Mouse (Mus musculus): ENCODE measurements at regions not wholly inside any gene's neighbourhood (a gene's known extent, or its start where the extent isn't known, plus 50 kb on each side); places are given as distances from the start of the nearest gene placed in this dataset.

DNA sequence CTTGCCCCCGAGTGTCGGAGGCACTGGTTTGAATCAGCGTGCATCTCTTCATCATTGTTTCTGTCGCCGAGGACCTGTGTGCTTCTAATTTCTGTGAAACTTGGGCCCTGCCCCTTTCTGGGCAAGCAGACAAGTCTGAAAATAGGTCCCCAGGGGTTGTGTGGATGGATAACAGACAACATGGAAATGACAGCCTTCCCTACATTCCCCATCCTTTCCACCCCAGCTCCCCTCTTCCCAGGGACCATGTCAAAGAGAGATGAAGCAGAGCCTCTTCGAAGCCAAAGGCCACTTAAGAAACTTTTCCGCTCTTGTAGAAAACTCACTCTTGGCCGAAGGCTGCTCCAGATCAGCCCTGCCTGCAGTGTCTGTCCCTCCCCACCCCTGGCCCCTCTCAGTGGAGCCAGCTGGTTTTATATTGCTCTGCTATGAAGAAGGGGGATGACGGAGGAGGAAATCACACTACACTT, 233.2 kb downstream of the Gm45692 start:
- DNase-seq (ENCODE audit: extremely low spot score, low read depth, low spot score): no peak

DNA sequence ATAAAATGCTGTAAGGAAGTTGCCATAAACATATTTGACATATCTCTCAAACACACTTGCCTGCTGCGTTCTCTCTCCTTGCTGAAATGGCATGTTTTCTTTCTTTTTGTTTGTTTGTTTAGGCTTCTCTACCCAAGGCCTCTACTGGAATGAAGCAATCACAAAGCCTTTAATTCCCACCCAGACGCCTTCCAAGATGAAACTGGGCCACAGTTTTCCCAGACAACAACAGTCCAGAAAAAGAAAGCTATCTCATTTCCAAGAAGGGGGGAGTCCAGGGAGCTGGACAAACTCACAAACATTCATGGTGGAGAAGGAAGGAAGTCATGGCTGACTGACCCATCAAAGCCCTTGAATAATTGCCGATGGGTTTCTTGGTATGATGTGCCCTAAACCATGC, 234.1 kb downstream of the Gm45692 start:
- no peak for DNase-seq (ENCODE audit: extremely low spot score, low read depth, low spot score)

DNA sequence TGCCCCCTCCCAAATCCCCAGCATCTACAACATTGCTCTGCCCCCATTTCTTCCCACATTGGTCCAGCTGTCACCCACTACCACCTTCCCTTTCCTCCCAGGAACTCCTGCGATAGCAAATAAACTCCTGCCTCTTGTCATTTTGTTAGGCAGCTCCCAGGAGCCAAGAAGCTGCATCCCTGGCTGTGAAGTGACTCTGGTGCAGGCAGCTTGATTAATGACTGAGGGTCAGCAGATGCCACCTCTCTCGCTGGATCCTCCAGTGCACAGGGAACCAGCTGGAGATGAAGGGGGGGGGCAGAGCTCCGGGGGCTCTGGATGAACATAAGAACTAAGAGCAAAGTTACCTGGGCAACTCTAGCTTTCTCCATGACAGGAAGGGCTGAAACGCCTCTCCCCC, 235.2 kb downstream of the Gm45692 start:
- no peak for DNase-seq (ENCODE audit: extremely low spot score, low read depth, low spot score)

DNA sequence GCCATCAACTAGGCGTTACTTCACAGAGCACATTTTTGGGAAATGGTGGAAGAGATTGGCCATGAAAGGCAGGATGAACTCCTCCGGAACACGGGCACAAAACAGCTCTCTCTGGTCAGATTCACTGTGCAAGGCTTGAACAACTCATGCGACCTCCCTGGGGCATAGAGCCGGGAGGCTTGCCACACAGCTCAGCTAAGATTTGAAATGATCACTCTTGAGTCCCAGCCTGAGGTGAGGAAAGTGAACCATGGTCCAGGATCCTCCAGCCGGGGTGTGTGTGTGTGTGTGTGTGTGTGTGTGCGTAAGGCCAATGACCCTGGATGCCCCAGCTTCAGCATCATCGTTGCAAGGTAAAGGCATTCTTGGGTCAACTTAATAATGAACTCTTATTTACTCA, 237.5 kb downstream of the Gm45692 start:
- DNase-seq (ENCODE audit: extremely low spot score, low read depth, low spot score): no peak

DNA sequence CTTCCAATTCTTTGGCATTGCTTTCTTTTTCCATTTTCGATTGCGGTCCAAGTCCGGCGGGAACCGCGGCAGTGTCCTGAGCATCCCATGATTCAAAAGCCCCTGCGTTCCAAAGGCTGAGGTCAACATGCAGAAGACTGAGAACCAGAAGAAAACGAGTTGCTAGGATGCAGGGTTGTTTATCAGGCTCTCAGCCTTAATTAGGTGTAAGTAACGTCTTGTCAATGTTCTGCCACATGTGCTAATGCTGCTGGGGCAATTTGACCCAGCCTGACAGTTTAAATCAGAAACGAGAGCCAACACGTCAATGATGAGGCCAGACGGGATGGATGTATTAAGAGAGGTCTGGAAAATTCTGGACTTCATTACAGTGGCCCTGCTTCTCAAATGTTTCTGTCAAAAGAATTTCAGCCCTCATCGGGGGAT, 239.4 kb downstream of the Gm45692 start:
- no peak for DNase-seq (ENCODE audit: extremely low spot score, low read depth, low spot score)

DNA sequence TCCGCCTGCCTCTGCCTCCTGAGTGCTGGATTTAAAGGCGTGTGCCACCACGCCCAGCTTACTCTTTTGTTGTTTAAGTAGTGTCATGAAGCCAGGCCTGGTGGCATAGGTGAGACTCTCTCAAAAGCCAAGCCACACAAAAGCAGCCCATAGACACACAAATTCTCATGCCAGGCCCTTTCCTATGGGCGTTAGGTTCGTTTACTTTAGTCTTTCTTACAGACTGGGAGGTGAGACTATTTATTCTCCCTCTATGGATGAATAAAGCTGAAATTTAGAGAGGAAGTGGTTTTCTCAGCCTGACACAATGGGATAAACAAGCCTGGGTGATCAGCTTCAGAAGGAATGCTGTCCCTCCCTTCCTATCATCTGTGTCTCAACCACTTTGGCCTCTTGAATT, 243.0 kb downstream of the Gm45692 start:
- no peak for DNase-seq (ENCODE audit: extremely low spot score, low read depth, low spot score)

DNA sequence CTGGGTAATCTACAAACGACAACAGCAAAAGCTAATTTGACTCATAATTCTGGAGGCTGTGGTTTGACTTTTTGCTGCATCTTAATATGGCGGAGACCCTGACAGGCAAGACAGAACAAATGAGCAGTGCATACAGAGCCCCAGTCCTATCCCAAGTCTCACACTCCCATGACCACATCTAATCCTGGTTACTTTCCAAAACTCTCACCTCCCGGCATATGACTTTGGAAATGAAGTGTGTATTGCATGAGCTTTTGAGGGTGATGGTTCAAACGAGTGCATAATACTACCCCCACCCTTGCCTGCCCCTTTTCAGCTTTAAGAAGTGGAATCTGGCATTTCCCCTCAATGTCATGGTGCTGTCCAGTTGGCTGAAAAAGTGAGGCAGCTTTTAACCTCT, 244.3 kb downstream of the Gm45692 start:
- DNase-seq (ENCODE audit: extremely low spot score, low read depth, low spot score): no peak

DNA sequence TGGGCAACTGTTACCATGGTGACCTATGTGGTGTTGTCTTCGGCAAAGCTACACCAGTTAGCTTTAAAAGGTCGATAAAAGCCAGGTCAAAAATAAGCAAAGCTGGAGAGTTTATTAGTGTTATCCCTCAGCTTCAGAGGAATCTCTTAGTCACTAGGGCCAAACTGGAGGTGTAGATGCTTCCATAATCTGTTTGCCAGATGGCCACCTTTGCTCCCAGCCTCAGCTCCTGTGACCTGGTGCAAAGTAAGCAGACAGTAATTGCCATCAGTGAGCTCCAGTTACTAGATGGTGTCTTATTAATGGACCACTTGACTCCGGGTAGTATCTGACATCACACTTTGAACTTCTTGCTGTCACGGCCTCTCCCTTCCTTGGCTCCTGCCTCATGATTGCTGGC, 245.3 kb downstream of the Gm45692 start:
- no peak for DNase-seq (ENCODE audit: extremely low spot score, low read depth, low spot score)

DNA sequence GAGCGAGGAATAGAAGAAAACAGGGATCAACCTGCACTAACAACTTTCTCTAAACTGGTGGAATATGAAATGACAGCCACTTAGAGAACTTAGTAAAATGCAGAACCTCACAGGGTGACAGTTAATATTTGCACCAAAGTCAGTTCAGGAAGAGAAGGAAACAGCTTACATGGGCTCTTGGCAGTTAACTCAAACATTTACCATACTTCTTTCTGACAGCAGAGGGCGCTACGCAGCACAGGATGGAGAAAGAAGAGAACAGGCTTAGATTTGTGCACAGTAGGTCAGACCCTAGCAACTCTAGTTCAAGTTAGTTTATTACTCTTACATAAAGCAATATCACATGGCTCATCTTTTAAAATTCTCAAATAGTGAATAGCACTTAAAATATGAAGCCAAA, 261.3 kb downstream of the Gm45692 start:
- DNase-seq (ENCODE audit: extremely low spot score, low read depth, low spot score): no peak

DNA sequence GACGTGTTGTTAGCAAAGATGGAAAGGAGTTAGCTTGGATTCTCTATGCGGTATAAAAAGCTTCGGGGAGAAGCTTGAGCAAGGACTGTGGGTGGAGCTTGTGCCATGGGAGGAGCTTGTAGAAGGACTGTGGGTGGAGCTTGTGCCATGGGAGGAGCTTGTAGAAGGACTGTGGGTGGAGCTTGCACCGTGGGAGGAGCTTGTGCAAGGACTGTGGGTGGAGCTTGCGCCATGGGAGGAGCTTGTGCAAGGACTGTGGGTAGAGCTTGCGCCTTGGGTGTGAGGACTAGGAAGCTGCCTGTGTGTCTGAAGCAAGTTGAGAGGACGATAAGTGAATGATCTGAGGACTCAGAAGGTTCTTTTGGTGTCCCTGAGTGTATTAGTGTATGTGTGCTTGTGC, 263.1 kb downstream of the Gm45692 start:
- DNase-seq (ENCODE audit: extremely low spot score, low read depth, low spot score): no peak

DNA sequence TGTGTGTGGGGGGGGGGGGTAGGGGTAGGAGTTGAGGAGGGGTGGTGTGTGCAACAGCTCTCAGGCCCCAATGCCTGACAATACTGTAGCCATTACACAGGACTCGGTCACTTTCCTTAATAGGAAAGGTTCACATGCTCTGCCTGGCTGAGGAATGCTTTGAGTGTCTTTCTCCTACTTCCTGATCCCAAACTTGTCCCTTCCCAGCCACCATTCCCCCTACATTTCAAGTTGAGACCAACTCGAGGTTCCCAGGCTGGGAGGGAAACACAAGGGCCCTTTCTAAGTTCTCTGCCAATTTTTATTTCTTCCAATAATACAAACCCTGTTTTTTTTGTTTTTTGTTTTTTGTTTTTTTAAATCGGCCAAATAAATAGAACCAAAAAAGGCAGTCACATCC, 264.6 kb downstream of the Gm45692 start:
- DNase-seq (ENCODE audit: extremely low spot score, low read depth, low spot score): no peak

DNA sequence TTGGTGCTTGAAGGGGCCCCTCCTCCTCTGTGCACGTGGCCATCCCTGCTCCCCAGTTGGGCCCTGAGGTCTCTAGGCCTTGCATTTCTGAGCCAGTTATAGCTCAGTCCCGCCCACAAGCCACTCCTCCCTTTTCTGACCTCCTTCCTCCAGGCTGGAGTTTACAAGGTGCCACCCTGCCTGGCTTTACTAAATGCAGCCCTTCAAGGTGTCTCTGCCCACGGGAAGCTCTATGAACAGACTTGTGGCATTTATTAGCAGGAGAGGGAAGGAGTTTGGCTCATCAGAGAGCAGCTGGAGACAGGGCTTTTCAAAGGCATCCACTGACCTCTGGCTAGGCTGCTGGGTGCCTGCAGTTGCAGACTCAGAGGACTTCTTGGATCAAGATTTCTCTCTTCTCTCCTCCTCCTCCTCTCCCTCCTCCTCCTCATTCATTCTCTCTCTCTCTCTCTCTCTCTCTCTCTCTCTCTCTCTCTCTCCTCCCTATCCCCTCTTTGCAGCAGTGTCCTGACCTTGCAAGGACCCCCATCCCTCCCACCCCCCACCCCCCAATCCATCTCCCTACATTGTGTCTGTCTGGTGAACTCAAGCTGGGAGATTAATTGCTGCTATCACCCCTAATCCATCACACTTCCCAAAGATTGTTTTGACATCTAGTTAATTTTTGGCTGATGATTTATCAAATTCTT, 265.1 kb downstream of the Gm45692 start:
- DNase-seq (ENCODE audit: extremely low spot score, low read depth, low spot score): no peak

DNA sequence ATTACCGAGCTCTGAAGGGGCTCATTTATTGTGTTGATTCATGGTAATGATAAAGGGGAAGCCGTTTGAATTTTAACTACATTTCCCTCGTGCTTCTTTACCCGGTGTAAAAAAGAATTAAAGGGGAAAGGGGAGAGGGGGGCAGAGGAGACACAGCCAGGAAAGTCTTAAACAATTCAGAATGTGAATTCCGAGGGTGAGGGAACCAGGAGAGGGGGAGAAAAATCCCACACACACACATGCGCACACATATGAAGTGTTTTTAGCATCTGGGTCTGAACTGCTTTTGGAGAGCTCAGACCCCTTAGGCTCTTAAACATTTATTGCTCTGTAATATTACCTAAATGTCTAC, 265.6 kb downstream of the Gm45692 start:
- DNase-seq (ENCODE audit: extremely low spot score, low read depth, low spot score): no peak

DNA sequence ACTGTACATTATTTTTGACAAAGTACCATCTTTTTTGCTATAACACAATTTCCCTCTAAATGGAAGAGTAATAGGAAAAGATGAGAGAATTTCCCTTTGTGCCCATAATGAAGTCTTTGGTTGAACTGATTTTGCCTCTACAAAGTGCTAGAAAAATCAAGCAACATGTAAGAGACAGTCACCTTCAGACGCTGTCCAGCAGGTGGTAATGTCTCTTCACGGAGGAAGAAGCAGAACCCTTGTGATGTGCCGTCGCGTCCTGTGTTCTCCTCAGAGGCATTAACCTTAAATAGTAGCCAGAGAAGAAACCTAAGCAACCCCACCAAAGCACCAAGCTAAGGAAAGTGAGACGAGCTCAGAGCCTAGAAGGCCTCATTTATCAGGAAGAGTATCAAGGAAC, 275.7 kb downstream of the Gm45692 start:
- no peak for DNase-seq (ENCODE audit: extremely low spot score, low read depth, low spot score)

DNA sequence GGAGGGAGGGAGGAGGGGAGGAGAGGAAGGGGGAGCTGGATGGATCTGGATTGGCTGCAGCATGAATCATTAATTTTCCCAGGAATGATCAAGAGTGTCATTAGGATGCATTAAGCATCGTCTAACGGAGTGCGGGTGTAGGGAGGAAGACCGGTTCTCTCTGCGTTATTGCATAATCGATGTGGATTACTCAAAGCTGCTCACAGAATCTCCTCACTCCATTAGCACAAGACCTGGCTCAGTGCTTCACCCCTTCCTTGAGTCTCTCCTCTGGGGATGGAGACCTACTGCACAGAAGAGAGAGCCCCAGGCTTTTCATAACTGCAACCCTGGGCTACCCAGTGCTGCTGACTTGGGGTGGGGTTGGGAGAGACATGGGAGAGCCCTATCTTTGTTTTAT, 300.7 kb downstream of the Gm45692 start:
- no peak for DNase-seq (ENCODE audit: extremely low spot score, low read depth, low spot score)

DNA sequence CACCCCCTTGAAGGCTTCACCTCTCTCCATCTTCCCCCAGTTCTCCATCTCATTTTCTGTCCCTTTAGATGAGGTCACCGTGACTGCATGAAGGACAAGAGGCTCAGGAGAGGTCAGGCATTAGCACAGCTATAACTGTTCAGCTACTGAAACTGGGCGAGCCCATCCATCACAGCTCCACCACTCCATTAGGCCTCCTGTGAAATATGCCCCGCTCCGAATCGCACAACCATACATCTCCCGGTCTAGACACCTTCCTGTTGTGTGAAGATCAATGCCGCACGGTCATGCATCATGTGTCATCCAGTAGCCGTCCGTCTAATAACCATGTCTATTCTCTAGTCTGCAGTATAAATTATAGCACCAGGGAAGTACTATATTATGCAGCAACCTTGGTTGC, 301.2 kb downstream of the Gm45692 start:
- no peak for DNase-seq (ENCODE audit: extremely low spot score, low read depth, low spot score)

DNA sequence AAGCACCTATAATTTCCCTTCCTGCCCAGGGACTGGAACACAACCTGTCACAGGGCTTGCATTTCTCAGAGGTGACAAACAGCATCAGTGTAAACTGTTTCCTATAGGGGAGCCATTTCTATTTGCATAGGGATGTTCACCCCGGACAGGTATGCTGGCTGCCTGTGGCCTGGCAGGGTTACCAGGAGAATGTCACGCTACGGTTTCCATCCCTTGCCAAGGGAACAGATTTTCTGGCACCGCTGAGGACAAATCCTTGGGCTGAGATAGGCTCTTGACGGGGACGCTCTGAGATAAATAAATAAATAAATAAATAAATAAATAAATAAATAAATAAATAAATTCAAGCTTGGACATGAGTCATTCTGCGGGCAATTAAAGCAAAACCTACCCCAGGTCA, 308.0 kb downstream of the Gm45692 start:
- no peak for DNase-seq (ENCODE audit: extremely low spot score, low read depth, low spot score)

DNA sequence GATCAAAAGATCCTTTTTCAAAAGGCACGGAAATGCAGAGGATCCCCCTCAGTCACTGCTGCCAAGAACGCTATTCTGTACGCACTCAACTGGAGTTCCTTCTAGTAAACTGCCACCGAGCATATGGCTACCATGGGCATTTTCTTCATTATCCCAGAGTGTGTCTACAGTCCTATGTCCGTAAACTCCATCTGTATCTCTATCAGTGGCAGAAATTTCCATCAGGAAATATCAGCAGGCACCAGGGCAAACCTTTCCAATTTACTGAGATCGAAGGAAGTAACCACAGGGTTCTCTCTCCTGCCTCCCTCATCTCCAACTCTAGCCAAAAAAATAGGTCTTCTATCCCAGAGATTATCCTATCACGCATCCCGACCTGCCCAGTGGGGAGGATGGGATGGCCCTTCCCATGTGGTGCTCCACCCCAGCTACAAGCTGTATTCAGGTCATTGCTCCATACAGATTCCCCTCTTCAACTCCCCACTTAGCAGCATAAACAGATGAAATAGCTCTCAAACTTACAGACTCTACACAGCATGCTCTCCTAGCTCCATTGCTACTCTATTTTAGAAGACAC, 310.5 kb downstream of the Gm45692 start:
- DNase-seq (ENCODE audit: extremely low spot score, low read depth, low spot score): no peak

DNA sequence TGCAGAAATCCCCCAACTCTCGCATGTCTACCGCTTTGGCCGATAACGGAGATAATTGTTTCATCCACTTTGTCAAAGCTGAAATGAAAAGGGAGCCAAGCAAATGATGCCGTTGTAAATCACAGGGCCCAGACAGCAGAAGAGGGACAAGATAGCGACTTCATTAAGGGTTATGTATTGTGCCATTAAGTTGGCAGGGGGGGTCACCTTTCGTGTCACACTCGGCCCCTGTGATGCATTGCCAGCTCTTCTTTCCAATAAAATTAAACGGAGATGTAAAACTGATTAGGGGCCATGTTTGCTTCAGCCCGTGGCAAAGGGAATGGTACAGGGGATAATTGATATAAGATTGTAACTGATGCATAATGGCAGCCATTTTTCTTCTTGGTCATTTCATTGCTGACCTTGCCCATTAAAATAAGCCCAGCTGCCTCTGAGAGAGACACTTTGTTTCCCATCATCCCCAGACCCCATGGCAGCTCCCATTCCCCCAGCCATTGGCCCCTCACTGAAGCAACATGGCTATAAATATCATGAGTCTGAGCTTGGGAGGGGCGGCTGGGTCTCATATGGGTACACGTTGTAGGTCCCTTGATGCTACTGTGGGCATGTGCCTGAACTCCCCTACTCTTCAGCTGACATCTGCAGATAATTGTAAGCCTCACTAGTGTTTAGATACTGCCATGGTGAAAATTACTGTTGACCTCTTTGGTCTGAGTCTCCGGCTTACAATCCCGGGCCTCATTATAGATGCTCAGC, 313.0 kb downstream of the Gm45692 start:
- no peak for DNase-seq (ENCODE audit: extremely low spot score, low read depth, low spot score)

DNA sequence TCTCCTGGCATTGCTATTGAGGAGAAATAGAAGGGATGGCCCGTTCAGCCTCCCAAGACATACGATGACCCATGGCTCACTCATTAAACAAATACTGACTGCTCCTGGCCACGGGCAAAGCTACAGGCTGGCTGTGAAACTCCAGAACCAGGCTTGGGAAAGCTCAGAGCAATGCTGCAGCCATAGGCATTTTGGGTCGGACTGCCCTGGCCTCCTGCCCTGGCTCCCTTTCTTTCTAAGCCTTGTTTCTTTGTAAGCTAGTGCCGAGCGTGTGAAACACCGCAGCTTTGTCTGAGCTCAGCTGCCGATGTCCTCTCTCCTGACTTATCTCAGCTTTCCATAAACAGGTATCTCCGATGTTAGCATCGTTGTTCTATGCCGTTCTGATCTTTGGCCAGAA, 316.9 kb downstream of the Gm45692 start:
- no peak for DNase-seq (ENCODE audit: extremely low spot score, low read depth, low spot score)

DNA sequence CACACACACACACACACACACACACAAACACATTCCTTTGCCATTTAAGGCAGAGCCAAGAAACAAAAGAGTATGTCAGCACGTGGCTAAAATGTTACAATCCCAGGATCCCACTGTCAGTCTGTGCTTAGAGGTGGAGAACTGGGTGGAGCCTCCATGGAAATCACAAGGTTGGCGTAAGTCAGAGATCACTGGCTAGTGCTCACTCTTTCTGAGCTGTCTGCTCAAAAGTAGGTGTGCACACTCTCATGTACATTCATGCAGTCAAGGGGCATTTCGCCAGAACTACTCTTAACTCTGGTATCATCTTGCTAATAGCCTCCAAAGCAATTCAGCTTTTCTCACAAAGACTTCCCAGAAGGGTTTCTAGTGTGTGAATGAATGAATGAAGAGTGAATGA, 318.2 kb downstream of the Gm45692 start:
- DNase-seq (ENCODE audit: extremely low spot score, low read depth, low spot score): no peak

DNA sequence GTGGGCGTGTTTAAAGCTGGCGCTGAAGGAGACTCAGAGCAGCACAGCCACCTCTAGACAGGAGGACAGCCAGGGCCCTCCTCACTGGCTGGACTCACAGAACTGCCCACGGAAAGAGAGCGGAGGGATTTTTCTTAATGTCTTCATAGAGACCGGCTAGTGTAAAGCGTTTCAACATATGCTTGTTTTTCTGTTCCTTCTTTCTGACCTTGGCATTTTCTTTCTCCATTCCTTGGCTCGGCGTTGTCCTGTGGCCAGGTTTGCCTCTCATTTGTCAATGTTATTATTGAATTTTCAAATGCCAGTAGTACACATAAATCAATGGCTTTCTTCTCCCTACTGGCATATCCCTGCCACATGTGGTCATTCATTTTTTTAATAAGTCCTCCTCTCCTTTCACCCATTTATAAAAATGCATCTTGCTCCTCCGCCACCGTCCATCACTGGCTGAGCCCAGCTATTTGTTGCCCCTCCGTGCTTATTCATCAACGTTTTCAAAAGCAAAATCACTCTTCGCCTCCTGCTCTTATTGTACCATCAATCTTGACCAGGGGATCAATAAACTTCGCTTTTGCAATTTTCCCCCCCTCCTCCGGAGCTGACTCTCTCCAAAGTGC, 319.0 kb downstream of the Gm45692 start:
- no peak for DNase-seq (ENCODE audit: extremely low spot score, low read depth, low spot score)
